Mouse (Mus musculus) stomach, embryonic 16.5 days (tissue): ENCODE data around the gene Adck1. TPM values are rescaled to one million over a fixed set of nuclear protein-coding genes. Genes with fewer than 3 reads are reported as not detected.

Experiments used
- ATAC-seq: fragments of 200-750 bp; cut with Nextera tagmentation; 2 replicates; pipeline ENCODE4 v1.8.0; 2017; ENCODE audit warnings: moderate number of reproducible peaks, moderate TSS enrichment; ENCODE audit not compliant: insufficient read depth, low FRiP score
- H3K27ac ChIP-seq: fragments of 300-500 bp; sonication (generic); 2 replicates; pipeline ENCODE4 v1.5.1; 2014; ENCODE audit warnings: low read length
- H3K27me3 ChIP-seq: fragments of 300-500 bp; sonication (generic); 2 replicates; pipeline ENCODE4 v1.6.1; 2014; ENCODE audit warnings: low read length, control low read depth, mixed read lengths; ENCODE audit not compliant: control insufficient read depth, insufficient read depth
- H3K36me3 ChIP-seq: fragments of 300-500 bp; sonication (generic); 2 replicates; pipeline ENCODE4 v1.6.1; 2014; ENCODE audit warnings: low read length; ENCODE audit not compliant: control insufficient read depth, insufficient read depth
- H3K4me1 ChIP-seq: fragments of 300-500 bp; sonication (generic); 2 replicates; pipeline ENCODE4 v1.6.1; 2014; ENCODE audit warnings: low read length, control low read depth, mixed read lengths; ENCODE audit not compliant: control insufficient read depth, insufficient read depth
- H3K4me2 ChIP-seq: fragments of 300-500 bp; sonication (generic); 2 replicates; pipeline ENCODE4 v1.6.1; 2014; ENCODE audit warnings: low read depth, low read length, mixed read lengths
- H3K4me3 ChIP-seq: fragments of 300-500 bp; sonication (generic); replicated peaks from 2 replicates; pipeline ENCODE4 v1.5.1; 2014; ENCODE audit warnings: mild to moderate bottlenecking, low read length
- H3K9ac ChIP-seq: fragments of 300-500 bp; sonication (generic); 2 replicates; pipeline ENCODE4 v1.6.1; 2014; ENCODE audit warnings: low read length
- H3K9me3 ChIP-seq: fragments of 300-500 bp; sonication (generic); replicated peaks from 2 replicates; pipeline ENCODE4 v1.6.1; 2016; ENCODE audit warnings: low read length, control low read depth; ENCODE audit not compliant: control insufficient read depth
- WGBS: fragments of 180-500 bp; shearing (Covaris S2); extraction: QIAGEN DNeasy Blood & Tissue Kit; methylation state at CpG from one replicate; pipeline ENCODE4 v1.1.7; 2014; 5-methylcytosine and 5-hydroxymethylcytosine counted together
- polyA plus RNA-seq: library from polyadenylated mRNA; unstranded; fragments of >200 nt; fragmentation: Nextera tagmentation; extraction: Ambion mirVana; gene quantifications from 2 replicates; pipeline ENCODE4 v1.2.1, GENCODE M21; 2015

Adck1 gene
- polyA plus RNA-seq, 1 experiment from 2014 or later = 16.7 TPM

DNA sequence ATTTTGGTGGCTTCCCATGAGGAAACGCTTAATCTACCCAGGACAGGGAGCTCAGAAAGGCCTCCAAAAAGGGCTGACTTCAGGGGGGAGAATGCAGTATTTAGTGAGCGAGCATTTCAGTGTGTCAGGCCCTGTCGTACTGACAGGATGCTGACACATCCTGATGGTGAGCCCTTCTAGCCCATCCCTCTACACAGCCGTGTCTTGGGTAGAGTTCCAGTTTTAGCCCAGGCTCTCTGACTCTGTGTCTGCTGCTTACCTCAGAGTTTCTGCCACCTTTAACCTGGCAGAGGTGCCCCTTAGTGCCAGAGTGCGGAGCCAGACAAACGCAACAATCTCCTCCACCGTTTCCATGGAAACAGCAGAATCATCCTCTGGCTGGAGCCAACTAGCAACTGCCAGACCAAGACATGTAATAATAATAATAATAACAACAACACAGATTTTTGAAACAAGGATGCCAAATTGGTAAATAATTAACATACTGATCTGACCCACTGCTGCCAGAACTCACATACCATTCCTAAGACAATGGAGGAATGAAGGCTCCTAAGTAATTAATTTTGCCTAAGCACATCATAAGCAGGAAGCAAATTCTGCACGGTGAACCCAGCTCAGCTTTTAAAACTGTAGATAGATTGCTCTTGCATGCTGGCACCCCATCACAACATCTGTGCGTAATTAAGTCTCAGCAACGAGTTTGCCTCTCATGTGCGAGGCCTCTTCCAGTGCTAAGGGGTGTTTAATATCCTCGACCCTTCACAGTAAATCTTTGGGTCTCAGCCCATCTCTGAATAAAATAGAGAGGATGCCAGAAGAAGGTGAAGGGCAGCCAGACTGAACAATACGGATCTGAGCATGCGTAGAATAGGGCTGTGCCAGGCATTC lies 81.8 kb downstream of the Adck1 start:
- Histone ChIP-seq H3K27me3 (no peaks in the 10 kb centered on the region), H3K4me1 (no peaks in the 10 kb centered on the region), H3K4me2 (no peak overlapping the region), H3K9me3 (no peaks in the 10 kb centered on the region), H3K9ac (no peak overlapping the region), H3K27ac (no peak overlapping the region), H3K4me3 (no peak overlapping the region), H3K36me3 (0 out of 2 replicates have a peak, but pooled peaks cover 4% of the 10 kb centered on the region)
- ATAC-seq = no peak
- 81% methylated on average over 14 of the region's 14 CpGs for WGBS

DNA sequence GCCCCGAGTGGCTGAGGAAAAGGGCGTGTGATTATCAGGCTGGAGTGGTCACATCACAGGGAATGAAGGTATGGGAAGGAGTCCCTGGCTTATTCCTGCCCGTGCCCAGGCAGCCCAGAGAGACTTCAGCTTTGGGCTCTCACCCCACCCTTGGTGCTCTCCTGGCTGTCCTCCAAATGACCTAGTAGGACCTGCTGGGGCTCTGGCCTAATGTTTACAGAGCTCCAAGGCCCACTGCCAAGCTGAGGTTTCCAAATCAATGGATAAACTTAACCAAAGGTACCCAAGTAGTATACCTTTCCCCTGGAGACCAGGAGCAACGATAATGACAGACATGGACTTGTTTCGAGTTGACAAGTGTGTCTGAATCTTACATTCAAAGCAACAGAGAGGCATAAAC lies 83.7 kb downstream of the Adck1 start:
- Histone ChIP-seq H3K9ac (no peak overlapping the region), H3K27ac (no peak overlapping the region), H3K27me3 (no peaks in the 10 kb centered on the region), H3K4me1 (no peaks in the 10 kb centered on the region), H3K4me2 (no peak overlapping the region), H3K4me3 (no peak overlapping the region), H3K36me3 (peaks cover 4% of the 10 kb centered on the region; the same call in 1 of the 2 replicates), H3K9me3 (no peaks in the 10 kb centered on the region)
- no peak for ATAC-seq
- 73% methylated on average over 5 of the region's 5 CpGs for WGBS

DNA sequence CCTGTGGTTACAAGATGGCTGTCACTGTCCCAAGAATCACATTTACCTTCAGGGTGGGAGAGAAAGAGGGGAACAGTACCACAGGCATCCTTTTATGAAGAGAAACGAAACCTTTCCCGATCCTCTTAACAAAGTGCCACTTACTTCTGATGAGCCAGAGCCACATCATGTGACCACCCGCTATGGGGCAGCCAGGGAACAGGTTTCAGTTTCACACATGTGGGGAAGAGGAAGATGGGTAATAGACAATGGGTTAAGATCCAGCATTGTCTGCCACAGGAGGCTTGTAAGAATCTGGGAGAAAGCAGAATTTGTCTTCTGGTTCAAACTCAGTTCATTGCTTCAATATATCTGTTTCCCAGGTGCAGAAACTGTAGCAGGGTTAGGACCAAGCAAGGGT lies 85.1 kb downstream of the Adck1 start:
- Histone ChIP-seq H3K4me1 (no peaks in the 10 kb centered on the region), H3K9me3 (no peaks in the 10 kb centered on the region), H3K36me3 (peaks cover 4% of the 10 kb centered on the region; the same call in 1 of the 2 replicates), H3K9ac (no peak overlapping the region), H3K27me3 (no peaks in the 10 kb centered on the region), H3K4me3 (no peak overlapping the region), H3K4me2 (no peak overlapping the region), H3K27ac (no peak overlapping the region)
- 87% methylated on average over 3 of the region's 3 CpGs for WGBS
- no peak for ATAC-seq

DNA sequence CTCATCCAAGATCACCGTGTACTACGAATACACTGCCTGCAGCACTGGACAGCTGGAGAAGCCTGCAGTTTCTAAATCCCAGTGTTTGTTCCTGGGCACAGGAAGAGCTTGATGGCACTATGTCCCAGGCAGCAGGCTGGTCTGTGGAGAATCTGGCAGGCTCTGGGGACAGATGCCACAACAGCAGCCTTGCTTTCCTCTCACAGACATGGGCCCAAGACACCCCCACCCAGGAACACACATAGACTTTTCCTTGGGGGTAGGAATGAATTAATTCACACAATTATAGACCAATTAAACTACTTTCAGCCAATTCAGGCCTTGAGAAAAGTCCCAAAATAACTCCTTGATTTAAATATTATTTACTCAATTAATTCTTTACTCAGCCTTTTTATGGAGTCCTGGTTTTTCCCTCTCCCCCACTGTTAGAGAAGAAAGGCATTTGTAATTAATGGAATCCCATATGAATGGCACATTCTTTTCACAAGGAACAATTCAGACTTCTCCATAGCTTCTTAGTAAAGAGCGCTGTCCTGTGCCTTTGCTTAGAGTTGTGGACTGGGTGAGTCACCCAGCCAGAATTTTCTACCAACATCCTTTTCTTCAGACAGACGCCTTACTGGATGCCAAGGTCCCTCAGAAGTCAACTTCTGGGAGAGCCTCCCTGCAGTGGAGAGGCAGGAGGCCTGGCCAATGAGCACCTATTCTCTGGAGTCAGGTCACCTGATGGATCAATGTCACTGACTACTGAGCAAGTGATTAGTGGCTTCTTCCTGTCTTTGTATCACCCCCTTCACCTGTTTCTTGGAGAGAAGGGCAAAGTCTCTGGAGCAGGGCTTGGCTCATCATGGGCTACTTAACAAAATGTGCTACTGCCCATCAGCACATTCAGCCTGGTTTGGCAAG lies 90.6 kb downstream of the Adck1 start:
- Histone ChIP-seq H3K4me2 (no peak overlapping the region), H3K36me3 (no peaks in the 10 kb centered on the region; the same call in 1 of the 2 replicates), H3K9ac (no peak overlapping the region), H3K9me3 (no peaks in the 10 kb centered on the region), H3K4me1 (0 out of 2 replicates have a peak, but pooled peaks cover 2% of the 10 kb centered on the region), H3K27me3 (no peaks in the 10 kb centered on the region), H3K4me3 (no peak overlapping the region), H3K27ac (no peak overlapping the region)
- ATAC-seq = no peak
- WGBS = 81% methylated on average over 4 of the region's 4 CpGs

DNA sequence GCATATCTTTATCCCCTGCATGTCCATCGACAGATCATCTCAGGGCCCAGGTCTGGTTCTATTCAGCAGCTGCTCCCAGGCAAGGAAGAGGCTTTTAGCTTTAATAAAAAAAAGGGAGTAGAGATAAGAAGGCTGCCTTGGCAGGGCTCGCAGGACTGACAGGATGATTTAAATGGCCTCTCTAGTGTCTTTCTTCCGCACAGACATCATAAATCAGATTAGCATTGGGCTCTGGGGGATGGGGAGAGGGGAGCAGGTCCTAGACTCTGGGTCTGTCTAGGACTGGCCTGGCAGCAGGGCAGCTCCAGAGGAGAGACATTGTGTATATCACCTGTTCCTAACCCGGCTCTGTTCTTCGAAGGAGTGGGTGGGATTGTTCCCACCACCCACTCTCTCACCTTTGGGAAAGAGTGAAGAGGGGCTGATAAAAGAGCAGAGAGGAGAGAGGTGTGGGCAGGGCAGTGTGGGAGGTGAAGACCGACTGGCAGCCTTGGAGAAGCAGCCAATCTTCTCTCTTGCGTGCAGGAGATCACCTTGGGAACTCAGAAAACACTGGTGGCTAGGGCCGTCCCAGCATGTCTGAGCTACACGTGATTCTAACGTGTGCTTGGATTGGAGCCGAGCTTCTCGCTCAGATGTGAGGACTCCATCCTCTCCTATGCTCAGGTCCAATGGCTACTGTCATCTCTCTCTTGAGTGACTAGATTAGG lies 94.5 kb downstream of the Adck1 start:
- no peak overlapping the region for H3K4me2 ChIP-seq
- H3K27me3 ChIP-seq = no peaks in the 10 kb centered on the region
- no peak overlapping the region for H3K9ac ChIP-seq
- no peaks in the 10 kb centered on the region for H3K9me3 ChIP-seq
- 59% methylated on average over 12 of the region's 12 CpGs for WGBS
- H3K27ac ChIP-seq = no peak overlapping the region
- 0 out of 2 replicates have a peak, but pooled peaks cover 2% of the 10 kb centered on the region for H3K4me1 ChIP-seq
- H3K4me3 ChIP-seq = no peak overlapping the region
- ATAC-seq = no peak
- H3K36me3 ChIP-seq = no peaks in the 10 kb centered on the region

DNA sequence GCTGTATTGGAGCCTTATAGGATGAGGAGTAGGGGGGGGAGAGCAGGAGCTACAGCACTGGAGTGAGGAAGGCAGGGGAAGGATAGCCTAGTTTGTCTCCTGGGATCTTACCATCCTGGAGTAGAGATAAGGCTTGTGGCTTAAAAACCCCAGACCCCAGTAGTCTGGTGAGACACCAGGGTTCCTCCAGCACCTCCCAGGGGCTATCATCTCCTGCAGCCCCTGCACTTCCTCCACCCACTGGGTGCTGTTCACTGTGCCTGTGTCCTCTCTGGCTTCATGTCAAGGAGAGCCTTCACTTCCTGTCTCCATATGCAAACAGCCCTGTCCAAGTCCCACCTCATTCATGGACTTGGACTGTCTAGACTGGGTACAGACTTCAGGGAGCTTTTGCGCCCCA lies 96.7 kb downstream of the Adck1 start:
- H3K27me3 ChIP-seq = no peaks in the 10 kb centered on the region
- no peaks in the 10 kb centered on the region for H3K9me3 ChIP-seq
- no peak overlapping the region for H3K27ac ChIP-seq
- WGBS = 94% methylated on average over 1 of the region's 1 CpGs
- H3K4me2 ChIP-seq = no peak overlapping the region
- H3K4me3 ChIP-seq = no peak overlapping the region
- H3K36me3 ChIP-seq = no peaks in the 10 kb centered on the region
- no peak for ATAC-seq
- no peaks in the 10 kb centered on the region for H3K4me1 ChIP-seq
- no peak overlapping the region for H3K9ac ChIP-seq

DNA sequence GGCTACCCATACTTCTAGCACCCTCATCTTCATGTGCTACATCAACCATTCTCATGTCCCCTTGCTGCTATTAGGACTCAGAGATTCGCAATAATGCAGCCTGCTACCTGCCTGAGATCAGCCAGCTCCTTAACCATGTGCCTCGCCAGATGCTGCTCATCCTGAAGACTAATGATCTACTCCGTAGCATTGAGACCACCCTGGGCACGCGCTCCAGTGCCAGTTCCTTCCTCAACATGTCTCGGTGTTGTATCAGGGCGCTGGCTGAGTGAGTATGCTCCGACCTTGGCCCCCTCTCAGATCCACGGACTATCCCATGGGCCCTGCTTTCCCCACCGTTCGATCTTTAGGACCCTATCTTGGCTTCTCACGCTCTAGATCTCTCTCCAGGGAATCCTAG lies 98.6 kb downstream of the Adck1 start:
- 94% methylated on average over 12 of the region's 12 CpGs for WGBS
- Histone ChIP-seq H3K4me3 (no peak overlapping the region), H3K27ac (no peak overlapping the region), H3K9ac (no peak overlapping the region), H3K4me2 (no peak overlapping the region), H3K9me3 (no peaks in the 10 kb centered on the region), H3K36me3 (no peaks in the 10 kb centered on the region), H3K4me1 (no peaks in the 10 kb centered on the region), H3K27me3 (no peaks in the 10 kb centered on the region)
- no peak for ATAC-seq

DNA sequence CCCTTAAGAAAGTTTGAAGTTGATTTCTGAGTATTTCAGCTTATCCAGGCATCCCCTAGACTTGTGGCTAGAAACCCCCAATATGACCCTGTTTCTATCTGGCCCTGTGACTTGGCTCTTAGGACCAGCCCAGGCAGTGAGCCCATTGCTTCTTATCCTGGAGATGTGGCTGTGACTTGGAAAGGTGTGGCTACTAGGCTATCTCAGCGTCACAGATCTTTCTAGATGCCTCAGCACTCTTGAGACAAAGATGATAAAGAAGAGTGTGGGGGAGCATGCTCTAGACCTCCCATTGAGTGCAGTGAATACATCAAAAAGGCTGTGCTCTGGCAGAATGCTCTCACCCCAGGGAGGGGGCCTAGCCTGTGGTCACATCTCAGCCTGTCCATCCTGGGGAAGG lies 99.1 kb downstream of the Adck1 start:
- H3K36me3 ChIP-seq = no peaks in the 10 kb centered on the region
- 79% methylated on average over 1 of the region's 1 CpGs for WGBS
- H3K9ac ChIP-seq = no peak overlapping the region
- no peak overlapping the region for H3K4me3 ChIP-seq
- H3K9me3 ChIP-seq = no peaks in the 10 kb centered on the region
- no peak for ATAC-seq
- no peak overlapping the region for H3K4me2 ChIP-seq
- no peaks in the 10 kb centered on the region for H3K27me3 ChIP-seq
- no peaks in the 10 kb centered on the region for H3K4me1 ChIP-seq
- no peak overlapping the region for H3K27ac ChIP-seq
